25 mouse cellular contexts compared by ENCODE assay signal in genomic region chr7:35015252-35015651, GRCm38 (mm10).
"Had no signal": no experiment of that assay in that cellular context is flagged by ENCODE, and none has a peak within 500 bp of the region (broad histone marks: within the 10 kb centered on the region; RNA-seq: fewer than 3 reads in every experiment).

No protein-coding gene starts in this region.

- H3K27ac ChIP-seq: gastrocnemius, adult 2 months; heart, embryonic 10.5 days; hindbrain, embryonic 10.5 days; hindbrain, embryonic 13.5 days; intestine, embryonic 15.5 days; limb, embryonic 13.5 days; limb, embryonic 15.5 days; liver, embryonic 12.5 days; liver, embryonic 14.5 days had no signal

- ATAC-seq: hindbrain, embryonic 16.5 days; inflammation-experienced regulatory T-cells, adult 6 months; intestine, embryonic 15.5 days; intestine, postnatal 0 days; liver, embryonic 12.5 days had no signal

- H3K36me3 ChIP-seq: heart, embryonic 10.5 days; heart, embryonic 12.5 days; hindbrain, embryonic 10.5 days; hindbrain, embryonic 13.5 days; intestine, embryonic 15.5 days; limb, embryonic 15.5 days; liver, embryonic 12.5 days had no signal

- H3K27me3 ChIP-seq: heart, embryonic 12.5 days; hindbrain, embryonic 13.5 days; intestine, embryonic 15.5 days; limb, embryonic 13.5 days; limb, embryonic 15.5 days; liver, embryonic 12.5 days had no signal

- H3K9ac ChIP-seq: heart, embryonic 12.5 days; hindbrain, embryonic 13.5 days; intestine, embryonic 15.5 days; limb, embryonic 13.5 days; limb, embryonic 15.5 days; liver, embryonic 12.5 days; liver, embryonic 14.5 days had no signal

- H3K9me3 ChIP-seq: heart, embryonic 10.5 days; heart, embryonic 12.5 days; hindbrain, embryonic 10.5 days; hindbrain, embryonic 13.5 days; intestine, embryonic 15.5 days; limb, embryonic 13.5 days; limb, embryonic 15.5 days; liver, embryonic 12.5 days had no signal

- H3K4me1 ChIP-seq: intestine, embryonic 15.5 days; limb, embryonic 15.5 days; liver, embryonic 12.5 days had no signal

- H3K4me3 ChIP-seq: gastrocnemius, adult 2 months; heart, embryonic 10.5 days; heart, embryonic 12.5 days; hindbrain, embryonic 10.5 days; hindbrain, embryonic 13.5 days; intestine, embryonic 15.5 days; limb, embryonic 13.5 days; limb, embryonic 15.5 days; liver, embryonic 12.5 days had no signal

- H3K4me2 ChIP-seq: heart, embryonic 12.5 days; hindbrain, embryonic 13.5 days; intestine, embryonic 15.5 days; limb, embryonic 13.5 days; limb, embryonic 15.5 days; liver, embryonic 12.5 days had no signal

- DNase-seq: gastrocnemius, adult 2 months; gastrocnemius, postnatal 10 days; gastrocnemius, postnatal 25 days; heart, adult 18-20 months; heart, postnatal 10 days; heart, postnatal 4 days; kidney, adult 18-20 months; kidney, adult 8-10 months; kidney, postnatal 10 days; kidney, postnatal 36 days; layer of hippocampus, adult 9-11 months; layer of hippocampus, postnatal 36 days; left cerebral cortex, postnatal 4 days had no signal
